Mouse (Mus musculus): Measurements from ENCODE around the gene Dtx4. TPM values are rescaled to one million over a fixed set of nuclear protein-coding genes. Genes with fewer than 3 reads are reported as not detected.

Dtx4 gene
- polyA plus RNA-seq, 1 experiment: 10.4 TPM

DNA sequence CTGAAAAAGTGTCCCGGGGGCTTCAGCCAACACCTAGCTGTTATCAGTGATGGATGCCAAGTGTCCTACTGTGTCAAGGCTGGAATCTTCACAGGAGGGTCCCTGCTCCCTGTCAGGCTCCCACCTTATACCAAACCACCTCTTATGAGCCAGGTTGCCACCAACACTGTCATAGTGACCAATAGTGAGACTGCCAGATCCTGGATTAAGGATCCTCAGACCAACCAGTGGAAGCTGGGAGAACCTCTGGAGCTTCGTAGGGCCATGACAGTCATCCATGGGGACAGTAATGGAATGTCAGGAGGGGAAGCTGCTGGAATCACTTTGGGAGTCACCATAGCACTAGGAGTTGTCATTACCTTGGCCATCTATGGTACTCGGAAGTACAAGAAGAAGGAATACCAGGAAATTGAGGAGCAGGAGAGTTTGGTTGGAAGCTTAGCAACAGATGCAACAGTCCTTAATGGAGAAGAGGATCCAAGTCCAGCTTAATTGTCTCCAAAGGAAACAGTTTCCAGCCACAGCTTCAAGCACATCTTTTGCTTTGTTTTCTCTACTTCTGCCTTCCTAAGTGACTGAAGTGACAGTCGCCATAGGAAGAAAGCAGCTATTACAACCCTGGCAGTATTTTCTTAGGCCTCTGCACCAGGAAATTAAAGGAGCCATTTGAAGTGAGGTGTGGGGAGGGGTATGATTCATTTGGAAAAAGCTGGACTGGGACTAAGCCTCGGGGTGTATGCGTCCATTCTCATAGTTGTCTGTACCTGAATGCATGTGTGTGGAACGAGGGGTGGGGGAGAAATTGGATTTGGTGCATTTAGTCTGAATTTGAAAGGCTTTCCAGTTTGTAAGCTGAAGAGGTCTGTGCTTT, 38.2 kb downstream of the Dtx4 start:
- no peak for TF ChIP-seq POLR2A (IDR thresholded peaks at IDR 0.05; ENCODE audit: low read depth, low read length)
- no peak for TF ChIP-seq CTCF (IDR thresholded peaks at IDR 0.05; ENCODE audit: borderline replicate concordance, insufficient read depth, low read length)
- H3K4me1 ChIP-seq (ENCODE audit: control insufficient read depth, insufficient read depth, low read length): peaks cover 4% of the 10 kb centered on the region
- H3K27ac ChIP-seq (ENCODE audit: insufficient read depth, low read length): no peak overlapping the region
- H3K4me3 ChIP-seq (ENCODE audit: insufficient read depth, low read length): no peak overlapping the region

DNA sequence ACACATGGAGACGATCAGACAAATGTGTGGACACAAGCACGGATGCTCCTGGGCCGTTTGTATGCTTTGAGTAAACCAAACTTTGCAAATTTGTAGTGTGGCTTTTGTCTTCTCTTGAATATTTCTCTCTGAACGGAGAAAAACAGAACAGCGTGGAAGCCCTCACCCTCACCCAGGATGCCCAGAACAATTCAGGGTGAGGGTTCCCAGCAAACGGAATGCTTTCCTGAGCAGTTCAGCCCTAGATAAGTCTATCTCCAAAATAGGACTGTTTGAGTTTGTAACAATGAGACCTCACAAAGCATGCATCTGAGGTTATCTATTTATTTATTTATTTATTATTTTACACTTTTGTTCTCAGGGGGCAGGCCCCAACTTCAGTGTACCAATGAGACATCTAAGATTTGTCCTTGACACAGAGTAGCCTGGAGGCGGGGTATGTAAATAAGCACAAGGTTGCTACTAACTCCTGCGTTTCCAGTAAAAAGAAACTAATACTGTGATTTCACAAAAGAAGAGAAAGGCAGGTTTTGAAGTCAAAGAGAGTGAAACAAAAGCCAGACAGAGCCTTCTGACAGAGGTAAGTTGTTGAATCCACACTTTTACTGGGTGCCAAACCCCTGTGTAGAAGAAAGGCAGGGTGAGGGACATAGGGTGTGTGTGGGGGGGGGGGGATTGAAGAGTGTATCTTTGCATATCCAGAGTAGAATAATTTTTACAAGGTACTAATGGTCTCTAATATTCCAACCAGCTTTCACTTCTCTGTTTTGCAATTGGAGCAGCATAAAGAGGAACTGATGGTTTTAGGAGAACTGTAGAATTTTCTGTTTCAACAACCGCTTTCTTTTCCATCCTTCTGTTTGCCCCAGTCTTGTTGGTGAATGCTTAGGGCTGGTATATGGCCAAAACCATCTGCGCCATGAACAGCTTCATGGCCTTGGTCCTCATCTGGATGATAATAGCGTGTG, 40.7 kb downstream of the Dtx4 start, which contains the start of gene Mpeg1:
TSS of gene Mpeg1 (plus strand) at position 498 of the 968 bp plus-strand sequence.
- TF ChIP-seq POLR2A (IDR thresholded peaks at IDR 0.05; ENCODE audit: low read depth, low read length) (no peak), CTCF (IDR thresholded peaks at IDR 0.05; ENCODE audit: borderline replicate concordance, insufficient read depth, low read length) (no peak)
- Histone ChIP-seq H3K27ac (ENCODE audit: insufficient read depth, low read length) (no peak within 1 kb of the TSS), H3K4me1 (ENCODE audit: control insufficient read depth, insufficient read depth, low read length) (peaks cover 4% of the 10 kb centered on the region), H3K4me3 (ENCODE audit: insufficient read depth, low read length) (no peak within 1 kb of the TSS)

DNA sequence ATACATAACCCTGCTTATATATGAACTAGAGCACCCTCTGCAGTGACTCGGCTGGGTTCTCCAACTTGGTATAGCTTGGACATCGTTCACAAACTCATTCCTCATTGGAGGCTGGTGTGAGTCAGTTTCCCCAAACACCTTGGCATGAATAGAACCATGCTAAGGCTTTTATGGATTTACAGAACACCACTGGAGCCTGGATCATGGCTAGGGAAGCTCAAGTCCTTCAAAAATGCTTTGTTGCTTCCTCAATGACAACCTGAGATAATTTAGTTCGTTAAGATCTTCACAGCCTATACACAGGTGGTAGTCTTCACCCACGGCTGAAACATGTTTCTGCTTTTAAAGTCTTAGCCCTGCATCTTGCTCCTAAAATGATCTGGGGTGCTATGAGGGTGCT, 41.7 kb downstream of the Dtx4 start:
- TF ChIP-seq CTCF (IDR thresholded peaks at IDR 0.05; ENCODE audit: borderline replicate concordance, insufficient read depth, low read length) (no peak), POLR2A (IDR thresholded peaks at IDR 0.05; ENCODE audit: low read depth, low read length) (no peak)
- Histone ChIP-seq H3K4me1 (ENCODE audit: control insufficient read depth, insufficient read depth, low read length) (peaks cover 4% of the 10 kb centered on the region), H3K27ac (ENCODE audit: insufficient read depth, low read length) (no peak overlapping the region), H3K4me3 (ENCODE audit: insufficient read depth, low read length) (no peak overlapping the region)

DNA sequence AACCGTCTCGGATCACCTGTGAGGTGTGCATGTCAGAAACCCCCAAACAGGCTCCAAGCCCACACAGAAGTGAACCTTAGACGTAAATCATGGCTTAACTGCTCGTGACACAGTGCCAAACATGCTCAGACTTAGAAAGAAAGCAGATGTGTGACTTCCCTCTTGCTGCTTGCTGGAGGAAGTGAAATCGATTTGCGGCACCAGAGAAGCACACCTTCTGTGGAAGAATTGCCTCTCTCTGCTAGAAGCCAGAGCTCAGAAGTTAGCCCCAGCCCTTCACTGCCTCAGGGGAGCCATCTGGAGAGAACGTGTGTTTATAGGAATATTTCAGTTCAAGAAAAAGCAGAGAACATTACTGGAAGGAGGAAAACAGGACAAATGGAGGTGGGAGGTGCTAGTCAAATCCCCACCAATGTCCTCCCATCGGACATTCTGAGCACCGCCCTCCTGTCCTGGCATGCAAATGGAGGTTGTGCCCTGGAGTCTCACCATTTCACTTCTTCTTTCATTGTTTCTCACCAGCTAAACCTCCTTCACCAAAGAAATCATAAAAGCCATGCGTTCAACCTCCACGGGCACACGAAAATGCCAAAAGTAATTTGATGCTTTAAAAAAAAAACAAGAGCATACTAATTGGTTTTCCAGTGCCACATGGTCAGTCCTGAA, 43.7 kb downstream of the Dtx4 start:
- TF ChIP-seq CTCF (IDR thresholded peaks at IDR 0.05; ENCODE audit: borderline replicate concordance, insufficient read depth, low read length): no peak
- no peak for TF ChIP-seq POLR2A (IDR thresholded peaks at IDR 0.05; ENCODE audit: low read depth, low read length)
- Histone ChIP-seq H3K4me1 (ENCODE audit: control insufficient read depth, insufficient read depth, low read length) (no peaks in the 10 kb centered on the region), H3K27ac (ENCODE audit: insufficient read depth, low read length) (no peak overlapping the region), H3K4me3 (ENCODE audit: insufficient read depth, low read length) (no peak overlapping the region)

DNA sequence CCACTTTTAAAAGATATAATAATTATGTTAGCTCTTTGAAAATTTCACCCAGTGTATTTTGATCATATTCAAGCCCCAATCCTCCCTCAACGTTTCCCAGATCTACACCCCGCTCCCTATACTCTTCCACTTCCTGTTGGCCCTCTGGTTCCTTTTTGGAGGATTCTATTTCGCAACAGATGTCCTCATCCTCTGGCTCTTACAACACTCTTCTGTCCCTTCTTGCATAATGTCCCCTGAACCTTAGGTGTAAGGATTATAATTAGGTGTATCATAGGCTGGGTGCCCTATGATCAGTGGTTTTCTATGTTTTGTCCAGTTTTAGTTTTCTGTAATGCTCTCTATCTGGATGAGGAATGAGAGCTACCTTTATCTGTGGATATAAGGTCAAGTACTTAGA, 56.2 kb downstream of the Dtx4 start:
- no peak overlapping the region for H3K4me3 ChIP-seq (ENCODE audit: insufficient read depth, low read length)

DNA sequence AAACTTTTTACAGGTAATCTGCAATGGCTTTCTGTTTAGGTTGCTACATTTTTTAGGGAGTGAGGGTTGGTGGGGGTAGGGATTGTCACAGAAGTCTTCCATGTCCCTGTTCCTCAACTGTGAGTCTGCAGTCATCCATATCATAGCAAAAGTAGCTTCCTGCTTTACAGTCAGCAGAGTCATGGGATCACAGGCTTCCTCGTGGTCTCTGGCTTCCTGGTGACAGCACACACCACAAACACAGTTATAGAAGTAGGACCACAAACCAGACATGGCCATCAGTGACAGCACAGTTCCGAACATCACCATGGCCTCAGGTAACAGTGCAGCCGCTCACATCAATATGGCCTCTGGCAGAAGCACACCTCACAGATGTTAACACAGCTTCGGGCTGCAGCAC, 58.7 kb downstream of the Dtx4 start:
- Histone ChIP-seq H3K4me3 (ENCODE audit: insufficient read depth, low read length) (no peak overlapping the region), H3K4me1 (ENCODE audit: control insufficient read depth, insufficient read depth, low read length) (no peaks in the 10 kb centered on the region), H3K27ac (ENCODE audit: insufficient read depth, low read length) (no peak overlapping the region)
- no peak for TF ChIP-seq POLR2A (IDR thresholded peaks at IDR 0.05; ENCODE audit: low read depth, low read length)
- no peak for TF ChIP-seq CTCF (IDR thresholded peaks at IDR 0.05; ENCODE audit: borderline replicate concordance, insufficient read depth, low read length)

More for the DNA sequence above, 56.2 kb downstream of the Dtx4 start:
- TF ChIP-seq CTCF (IDR thresholded peaks at IDR 0.05; ENCODE audit: borderline replicate concordance, insufficient read depth, low read length): no peak
- TF ChIP-seq POLR2A (IDR thresholded peaks at IDR 0.05; ENCODE audit: low read depth, low read length): no peak
- H3K27ac ChIP-seq (ENCODE audit: insufficient read depth, low read length): no peak overlapping the region
- H3K4me1 ChIP-seq (ENCODE audit: control insufficient read depth, insufficient read depth, low read length): no peaks in the 10 kb centered on the region

DNA sequence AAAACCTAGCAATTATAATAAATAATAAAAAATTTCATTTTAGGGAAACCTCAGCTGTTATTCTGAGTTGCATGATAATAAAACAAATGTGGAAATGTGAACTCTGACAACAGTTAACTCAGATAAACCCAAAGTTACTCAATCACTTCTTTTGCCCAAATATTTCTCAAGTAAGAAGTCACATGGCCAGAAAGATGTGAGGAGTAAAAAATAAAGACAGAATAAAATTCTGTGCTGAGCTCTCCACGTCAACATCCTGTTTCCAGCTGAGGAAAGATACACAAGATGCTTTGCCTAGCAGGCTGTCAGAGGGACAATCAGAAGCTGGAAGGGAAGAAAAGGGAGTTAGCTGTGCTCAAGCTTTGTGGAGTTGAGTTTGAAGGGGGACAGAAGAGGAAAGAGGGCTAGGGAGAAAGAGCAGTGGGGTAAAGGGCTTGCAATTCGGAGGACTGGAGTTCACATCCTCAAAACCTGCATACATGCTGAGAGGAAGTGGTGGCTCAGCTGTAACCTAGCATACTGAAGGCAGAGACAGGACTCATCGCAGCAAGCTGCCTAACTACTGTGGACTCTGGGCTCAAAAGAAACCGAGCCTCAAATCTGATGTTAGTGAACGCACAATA, 61.0 kb downstream of the Dtx4 start:
- Histone ChIP-seq H3K27ac (ENCODE audit: insufficient read depth, low read length) (no peak overlapping the region), H3K4me3 (ENCODE audit: insufficient read depth, low read length) (no peak overlapping the region), H3K4me1 (ENCODE audit: control insufficient read depth, insufficient read depth, low read length) (no peaks in the 10 kb centered on the region)
- TF ChIP-seq POLR2A (IDR thresholded peaks at IDR 0.05; ENCODE audit: low read depth, low read length) (no peak), CTCF (IDR thresholded peaks at IDR 0.05; ENCODE audit: borderline replicate concordance, insufficient read depth, low read length) (no peak)

DNA sequence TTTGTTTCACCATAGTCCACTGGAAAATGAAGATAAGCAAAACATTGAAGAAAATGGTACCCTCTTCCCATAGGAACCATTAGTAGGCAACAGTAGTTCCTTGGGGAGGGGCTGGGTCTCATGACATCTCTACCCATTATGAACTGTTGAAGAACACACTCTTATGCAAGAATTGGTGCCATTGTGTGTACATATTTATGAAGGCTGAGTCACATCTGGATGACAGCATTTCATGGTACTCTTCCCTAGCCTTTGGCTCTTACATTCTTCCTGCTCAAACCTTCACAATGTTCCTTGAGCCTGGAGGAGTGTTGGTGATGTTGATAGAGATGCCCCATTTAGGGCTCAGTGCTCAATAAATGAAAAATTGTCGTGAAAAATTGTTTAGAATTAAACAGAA, 61.7 kb downstream of the Dtx4 start:
- H3K27ac ChIP-seq (ENCODE audit: insufficient read depth, low read length): no peak overlapping the region
- no peak overlapping the region for H3K4me3 ChIP-seq (ENCODE audit: insufficient read depth, low read length)
- no peaks in the 10 kb centered on the region for H3K4me1 ChIP-seq (ENCODE audit: control insufficient read depth, insufficient read depth, low read length)
- TF ChIP-seq CTCF (IDR thresholded peaks at IDR 0.05; ENCODE audit: borderline replicate concordance, insufficient read depth, low read length) (no peak), POLR2A (IDR thresholded peaks at IDR 0.05; ENCODE audit: low read depth, low read length) (no peak)

Measured in embryonic fibroblast, embryonic 13.5 days (primary cell).